Mouse (Mus musculus) neural tube, embryonic 10.5 days (tissue): ENCODE measurements around the gene Pvr.

Experiments
- DNase-seq: peaks from one replicate; pipeline ENCODE4 v3.0.0-alpha.2; 2017; ENCODE audit warnings: low spot score; ENCODE audit errors: extremely low spot score

The Pvr gene

DNA sequence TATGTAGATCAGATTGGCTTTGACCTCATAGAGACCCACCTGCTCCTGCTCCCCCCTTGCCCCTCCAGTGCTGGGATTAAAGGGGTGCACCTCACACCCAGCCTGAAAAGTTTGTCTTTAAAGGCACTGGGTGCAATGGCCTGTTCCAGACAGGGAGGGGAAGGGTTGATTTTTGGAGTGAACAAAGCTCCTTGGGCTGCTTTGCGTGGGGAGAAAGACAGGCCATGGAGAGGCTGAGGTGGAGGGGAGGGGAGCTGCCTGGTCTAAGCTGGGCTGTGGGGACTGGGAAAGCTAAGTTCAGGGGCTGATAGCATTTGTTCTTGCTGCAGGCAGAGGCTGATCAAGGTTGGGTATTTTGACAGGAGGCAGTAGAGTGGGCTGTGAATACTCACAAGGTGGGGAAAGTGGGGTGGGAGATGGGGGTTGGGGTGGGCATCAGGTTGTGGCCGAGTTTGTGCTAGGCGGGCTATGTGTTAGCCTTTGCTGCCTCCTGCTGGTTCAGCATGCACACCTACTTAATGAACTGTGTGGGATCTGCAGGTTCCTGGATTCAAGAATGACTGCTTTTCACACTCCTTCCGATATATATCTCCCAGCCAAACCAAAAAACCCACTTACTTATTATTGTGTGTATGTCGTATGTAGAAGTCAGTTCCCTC is 48.9 kb downstream of the Pvr start:
- DNase-seq = no peak

DNA sequence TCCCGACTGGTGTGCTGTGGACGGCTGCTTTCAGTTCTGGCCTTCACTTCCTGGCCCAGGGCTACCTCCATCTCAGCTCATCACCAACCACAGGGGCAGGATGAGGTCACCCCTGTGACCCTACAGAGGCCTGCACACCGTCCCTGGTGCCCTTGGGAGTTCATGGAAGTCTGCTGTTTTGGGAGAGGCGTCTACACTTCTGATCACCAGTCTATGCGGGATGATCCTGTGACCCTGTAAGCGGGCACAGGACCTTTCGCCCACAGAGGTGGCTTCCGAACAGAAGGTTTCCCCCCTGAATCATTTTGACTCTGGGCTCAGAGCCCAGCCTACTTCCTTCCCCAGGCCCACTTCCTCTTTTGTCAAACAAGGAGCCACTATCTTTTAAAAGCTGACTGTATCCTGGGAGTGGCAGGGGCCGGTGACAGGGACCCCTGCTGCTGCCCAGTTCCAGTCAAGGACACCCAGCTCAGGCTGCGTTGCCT is 49.8 kb downstream of the Pvr start:
- DNase-seq = no peak

DNA sequence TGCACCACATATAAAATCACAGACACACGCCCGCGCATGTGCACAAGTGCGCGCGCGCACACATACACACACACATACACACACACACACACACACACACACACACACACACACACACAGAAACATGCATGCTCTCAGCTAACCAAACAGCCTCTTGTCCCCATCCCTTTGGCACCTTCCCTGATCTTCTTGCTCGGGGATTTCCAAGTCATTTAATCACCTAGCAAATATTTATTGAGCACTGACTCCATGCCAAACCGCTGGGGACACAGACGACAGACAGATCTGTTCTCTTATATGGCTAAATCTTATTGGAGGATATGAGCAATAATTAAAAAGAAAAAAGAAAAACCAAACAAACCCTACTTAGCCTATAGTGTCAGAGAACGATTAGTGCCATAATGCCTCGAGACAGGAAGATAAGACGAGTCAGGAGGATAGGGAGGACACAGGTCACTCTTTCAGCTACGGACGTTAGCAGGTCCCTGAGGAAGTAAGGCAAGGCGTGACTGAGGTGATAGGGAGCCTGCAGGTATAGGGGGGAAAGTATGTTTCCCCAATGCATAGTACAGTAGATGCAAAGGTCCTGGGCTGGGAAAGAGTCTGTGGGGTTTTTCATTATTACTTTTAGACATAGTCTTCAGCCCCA is 53.1 kb downstream of the Pvr start:
- no peak for DNase-seq

DNA sequence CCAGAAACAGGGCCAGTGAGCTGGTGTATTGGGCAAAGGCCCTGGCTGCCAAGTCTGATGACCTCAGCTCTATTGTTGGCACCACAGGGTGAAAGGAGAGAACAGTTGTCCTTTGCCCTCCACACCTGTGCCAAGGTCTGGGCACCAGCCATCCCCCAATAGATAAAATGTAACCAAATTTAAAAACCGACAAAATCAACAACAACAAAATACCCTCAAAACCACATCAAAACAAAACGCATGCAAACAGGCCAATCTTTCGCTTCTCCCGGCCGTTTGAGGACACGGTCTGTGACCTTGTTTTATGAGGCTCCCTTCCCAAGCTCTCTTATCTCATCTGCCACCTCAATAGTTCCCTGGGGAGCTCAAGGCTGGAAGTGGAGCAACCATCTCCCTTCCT is 54.5 kb downstream of the Pvr start:
- no peak for DNase-seq

DNA sequence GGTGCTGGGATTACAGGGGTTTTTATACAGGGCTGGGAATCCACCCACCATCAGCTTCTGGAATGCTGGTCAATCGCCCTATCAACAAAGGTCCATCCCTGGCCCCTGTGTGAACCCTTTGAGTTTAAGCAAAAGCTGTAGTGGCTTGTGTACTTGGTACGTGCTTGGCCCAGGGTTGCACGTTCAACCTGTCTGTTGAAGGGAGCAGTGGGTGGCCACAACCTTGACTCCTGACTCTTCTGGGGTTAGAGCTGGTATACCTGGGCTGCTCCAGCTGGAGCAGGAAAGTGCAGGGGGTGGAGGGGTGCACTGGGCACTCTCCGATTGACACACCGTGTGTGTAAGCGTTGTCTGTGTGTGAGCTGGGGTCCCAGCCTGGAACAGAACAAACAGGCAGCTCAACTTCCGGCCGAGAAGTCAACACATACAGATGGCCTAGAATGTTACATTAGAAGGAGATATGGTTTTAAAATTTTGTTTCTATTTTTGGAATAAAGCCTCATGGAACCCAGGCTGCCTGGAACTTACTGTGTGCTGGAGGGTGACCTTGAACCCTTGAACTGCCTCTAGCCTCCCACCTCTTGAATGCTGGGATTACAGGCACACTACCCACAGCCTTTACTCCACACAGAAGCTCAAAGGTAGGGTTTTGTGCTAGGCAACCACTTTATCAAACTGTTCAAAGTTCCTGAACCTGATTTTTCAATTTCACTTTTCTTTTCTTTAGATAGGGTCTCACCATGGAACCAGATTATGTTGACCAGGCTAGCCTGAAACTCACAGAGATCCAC is 55.5 kb downstream of the Pvr start:
- no peak for DNase-seq

DNA sequence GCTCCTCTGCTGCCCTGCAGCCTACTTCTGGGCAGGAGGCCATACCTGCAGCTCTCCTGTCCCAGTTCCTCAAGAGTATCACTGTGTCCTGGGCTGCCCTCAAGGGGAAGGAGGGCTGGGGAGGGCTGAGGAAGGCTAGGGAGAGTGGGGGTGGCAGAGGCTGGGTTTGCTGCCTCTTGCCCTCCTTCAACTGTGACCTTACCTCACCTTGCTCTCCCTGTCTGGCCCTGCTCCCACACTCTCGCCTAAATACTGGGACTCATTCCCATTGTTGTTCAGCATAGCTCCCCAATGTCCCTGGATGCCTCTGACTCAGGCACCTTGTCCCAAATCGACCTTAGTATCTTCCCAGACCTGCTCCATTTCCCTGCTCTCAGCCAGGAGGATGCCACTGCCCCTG is 56.7 kb downstream of the Pvr start:
- DNase-seq = no peak

DNA sequence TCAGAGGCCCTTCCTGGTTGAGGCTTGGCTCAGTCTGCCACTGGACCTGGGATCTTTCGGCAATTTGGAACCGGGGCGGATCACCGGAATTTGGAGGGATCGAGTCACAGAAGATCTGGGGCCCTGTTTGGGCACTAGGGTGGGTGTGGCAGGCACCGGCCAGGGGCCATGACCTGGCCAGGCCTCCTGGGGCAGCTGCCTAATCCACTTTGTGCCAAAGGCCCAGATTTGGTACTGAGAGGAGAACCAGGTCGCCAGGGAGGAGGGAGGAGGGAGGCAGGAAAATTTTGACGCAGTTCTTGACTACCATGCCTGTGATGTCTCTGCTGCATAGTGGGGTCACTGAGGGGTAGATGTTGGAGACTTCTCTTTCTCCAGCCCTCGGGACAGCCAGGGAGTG is 59.8 kb downstream of the Pvr start, which contains the start of gene Ceacam16:
Gene Ceacam16, minus strand, starts transcription at position 101 of the 400 bp plus-strand sequence.
- DNase-seq = no peak

DNA sequence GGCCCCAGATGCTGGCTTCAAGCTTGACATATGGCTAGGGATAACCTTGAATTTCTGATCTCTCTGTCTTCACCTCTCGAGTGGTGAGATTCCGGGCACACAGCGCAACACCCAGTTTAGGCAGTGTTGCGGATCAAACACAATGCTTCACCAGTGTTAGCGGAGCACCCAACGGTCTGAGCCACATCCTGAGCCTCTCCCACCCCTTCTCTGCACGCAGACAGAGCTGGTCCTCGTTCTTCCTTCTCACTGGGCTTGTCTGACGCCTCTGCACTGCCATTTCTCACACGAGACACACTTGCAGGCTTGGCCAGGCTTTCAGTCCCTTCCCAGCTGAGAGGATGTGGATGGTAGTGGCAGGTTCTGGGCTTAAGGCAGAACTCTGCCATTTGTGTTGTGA is 61.2 kb downstream of the Pvr start:
- DNase-seq = no peak

DNA sequence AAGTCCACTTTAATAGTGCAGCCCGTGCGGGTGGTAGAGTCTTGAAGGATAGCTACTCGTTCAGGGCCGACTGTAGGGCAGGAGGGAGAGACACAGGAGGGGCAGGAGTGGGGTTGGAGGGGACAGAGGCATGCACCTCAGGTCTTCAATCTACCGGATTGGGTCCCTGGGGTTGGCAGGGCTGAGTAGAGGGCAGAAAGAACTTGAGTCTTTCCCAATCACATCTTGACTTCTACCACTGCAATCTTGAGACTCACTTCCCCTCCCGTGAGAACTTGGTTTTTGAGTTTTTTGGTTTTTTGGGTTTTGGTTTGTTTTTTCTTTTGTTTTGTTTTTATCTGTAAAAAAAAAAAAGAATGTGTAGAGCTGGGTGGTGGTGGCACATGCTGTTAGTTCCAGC is 64.7 kb downstream of the Pvr start:
- DNase-seq = no peak

DNA sequence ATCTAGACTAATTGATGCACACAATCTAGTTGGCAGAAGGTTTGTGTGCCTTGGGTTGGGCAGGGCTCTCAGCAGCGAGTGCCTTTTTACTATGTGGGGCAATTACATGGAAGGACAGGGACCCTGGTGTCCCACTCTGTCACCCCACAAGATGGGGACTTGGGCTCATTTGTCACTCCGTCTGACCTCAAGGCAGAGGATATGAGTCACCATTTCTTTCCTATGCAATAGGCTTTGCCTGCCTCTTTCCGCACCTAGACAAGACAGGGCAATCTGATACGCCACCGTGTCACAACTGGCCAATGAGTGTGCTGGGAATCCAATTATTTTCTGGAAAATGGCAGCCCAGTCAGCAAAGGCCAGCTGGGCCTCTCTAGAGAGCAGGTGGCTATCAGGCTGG is 65.3 kb downstream of the Pvr start:
- DNase-seq = no peak
